Mouse (Mus musculus): ENCODE results near the gene Ttc4. TPM values are rescaled to one million over a fixed set of nuclear protein-coding genes. Genes with fewer than 3 reads are reported as not detected.

Gene Ttc4
- total RNA-seq, 2 experiments from 2014 or later, result 23.4 to 24.4 TPM

- no peak for DNase-seq
Measured at GRCm38 (mm10) chr4:106652546-106652945, 26.2 kb downstream of the Ttc4 start.

GRCm38 (mm10) chr4:106650833-106651527 lies 27.8 kb downstream of the Ttc4 start, which contains the start of gene Pars2:
Pars2 (plus strand) TSS chr4:106651069.
- peak; percentile 98 for DNase-seq

GRCm38 (mm10) chr4:106647137-106647536 lies 31.6 kb downstream of the Ttc4 start:
- no peak for DNase-seq

- DNase-seq, result no peak
Measured at GRCm38 (mm10) chr4:106645797-106646196, 32.9 kb downstream of the Ttc4 start.

DNA sequence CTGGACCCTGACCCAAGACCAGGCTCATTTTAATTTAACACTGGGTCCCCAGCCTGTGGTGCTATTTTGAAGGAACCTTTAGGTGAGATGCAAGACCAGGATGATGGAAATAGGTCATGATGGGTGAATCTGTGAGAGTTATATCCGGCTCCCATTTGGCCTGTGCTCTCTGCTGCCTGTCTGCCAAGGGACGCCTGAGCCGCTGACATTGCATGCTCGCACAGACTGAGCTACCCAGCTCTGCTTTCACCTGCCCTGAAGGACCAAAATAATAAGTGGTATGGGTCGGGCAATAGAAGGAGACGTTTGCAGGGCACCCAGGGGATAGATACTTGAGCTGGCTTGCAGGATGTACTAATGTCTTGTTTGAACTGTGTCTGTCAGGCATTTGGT lies 34.5 kb downstream of the Ttc4 start:
- no peak for DNase-seq

DNA sequence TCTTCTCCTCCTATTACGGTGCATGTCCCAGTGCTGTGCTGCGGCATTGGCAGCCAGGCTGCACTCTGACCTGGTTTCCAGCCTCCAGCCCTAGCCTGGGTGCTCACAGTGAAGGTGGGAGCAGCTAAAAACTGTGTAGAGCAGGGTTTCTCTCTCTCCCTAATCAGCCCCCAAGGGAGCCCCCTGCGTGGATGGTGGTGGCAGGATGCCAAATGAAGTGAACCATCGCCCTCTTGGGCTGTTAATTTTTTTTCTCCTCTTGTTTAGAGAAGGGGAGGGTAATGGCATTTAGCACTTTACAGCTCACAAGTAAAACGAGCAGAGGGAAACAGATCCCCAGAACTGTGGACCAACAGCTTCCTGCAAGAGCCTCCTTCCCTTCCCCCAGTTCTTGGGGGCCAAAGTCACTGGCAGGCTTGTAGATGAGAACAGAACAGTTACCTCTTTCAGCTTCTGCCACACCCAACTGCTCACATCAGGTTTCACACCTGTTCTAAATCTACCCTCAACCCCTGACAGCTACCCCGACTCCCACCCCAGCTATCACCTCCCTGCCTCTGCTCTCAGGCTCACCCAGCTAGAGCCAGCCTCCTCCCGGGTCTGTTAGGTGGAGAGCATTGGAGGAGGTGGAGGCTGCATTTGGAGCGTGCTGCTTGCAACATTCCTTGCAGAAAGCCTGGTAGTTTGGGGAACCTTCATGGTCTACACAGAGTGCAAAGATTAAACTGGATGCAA lies 35.1 kb downstream of the Ttc4 start:
- no peak for DNase-seq

- no peak for DNase-seq
Measured at GRCm38 (mm10) chr4:106634086-106634479, 44.7 kb downstream of the Ttc4 start.

GRCm38 (mm10) chr4:106633281-106634085 lies 45.3 kb downstream of the Ttc4 start:
- DNase-seq, result no peak

GRCm38 (mm10) chr4:106632313-106632712 lies 46.4 kb downstream of the Ttc4 start:
- DNase-seq, result no peak

DNA sequence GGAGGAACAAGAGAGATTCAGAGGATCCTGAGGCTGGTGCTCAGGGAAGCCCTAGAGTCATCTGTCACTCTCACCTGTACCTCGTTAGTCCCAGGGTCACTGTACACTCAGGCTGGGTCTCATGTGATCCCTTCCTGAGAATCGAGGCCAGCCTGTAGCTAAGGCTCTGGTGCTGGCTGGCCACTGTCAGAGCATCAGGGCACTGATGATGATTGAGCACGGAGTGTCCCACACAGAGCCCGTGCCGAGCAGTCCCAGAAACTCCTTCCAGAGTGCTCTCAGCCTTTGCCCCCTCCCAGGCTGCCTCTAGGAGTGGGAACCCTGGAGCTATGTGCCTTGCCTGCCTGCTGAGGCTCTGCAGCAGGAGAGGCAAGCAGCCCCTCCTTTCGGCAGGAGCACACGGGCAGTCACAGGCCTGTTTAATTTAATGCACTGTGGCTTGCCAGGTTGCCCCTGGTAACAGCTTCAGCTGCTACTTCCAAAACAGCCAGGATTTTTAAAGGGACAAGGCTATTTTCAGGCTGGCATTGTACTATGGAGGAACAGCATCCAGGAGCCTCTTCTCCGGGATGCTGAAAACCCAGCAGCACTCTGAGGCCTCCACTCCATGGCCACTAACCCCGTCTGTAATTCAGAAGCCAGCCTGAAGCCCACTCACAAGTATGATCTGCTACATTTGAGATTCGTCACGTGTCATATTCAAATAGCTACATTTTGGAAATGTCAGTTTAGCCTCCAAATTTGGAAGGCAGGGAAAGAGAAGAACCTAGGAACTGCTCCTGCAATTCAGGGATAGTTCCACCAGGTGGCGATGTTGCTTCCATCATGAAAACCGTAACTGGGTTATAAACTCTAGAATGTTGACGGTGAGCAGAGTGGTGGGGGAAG lies 48.2 kb downstream of the Ttc4 start:
- peak; percentile 53 to 56 for DNase-seq

DNA sequence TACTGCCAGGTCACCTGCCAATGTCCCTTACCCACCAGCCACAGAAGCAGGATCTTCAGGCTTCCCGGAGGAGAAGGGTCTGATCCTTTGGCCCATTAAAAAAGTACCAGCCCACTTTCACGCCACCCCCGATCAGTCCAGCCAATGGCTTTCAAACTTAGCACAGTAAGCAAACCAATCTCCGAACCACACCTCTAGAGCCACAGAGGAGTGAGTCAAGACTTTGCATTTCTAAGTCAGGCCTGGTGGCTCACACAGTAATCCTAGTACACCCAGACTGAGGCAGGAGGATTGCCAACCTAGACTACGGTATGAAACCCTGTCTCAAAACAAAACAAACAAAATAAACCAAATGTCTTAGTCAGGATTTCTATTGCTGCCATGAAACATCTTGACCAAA lies 49.4 kb downstream of the Ttc4 start:
- DNase-seq, result no peak

- DNase-seq, result no peak
Measured at GRCm38 (mm10) chr4:106628650-106629360, 49.9 kb downstream of the Ttc4 start.

DNA sequence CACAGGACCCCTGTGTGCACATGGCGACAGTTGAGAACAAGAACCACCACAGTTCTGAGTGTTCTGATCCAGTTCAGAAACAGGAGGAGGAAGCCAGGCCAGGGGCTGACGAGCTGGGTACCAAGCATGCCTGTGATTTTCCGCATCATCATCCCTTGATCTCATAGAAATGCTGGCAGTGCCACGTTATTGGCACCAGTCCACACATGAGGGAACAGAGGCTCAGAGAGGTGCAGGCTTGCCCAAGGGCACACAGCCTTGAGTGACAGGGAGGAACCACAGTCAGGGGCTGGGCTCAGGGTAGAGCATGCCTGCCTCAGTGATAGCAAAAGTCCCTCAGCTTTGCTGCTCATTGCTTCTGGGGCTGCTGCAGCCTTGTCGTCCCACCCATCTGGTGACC lies 50.9 kb downstream of the Ttc4 start:
- peak; percentile 27 to 38 for DNase-seq

GRCm38 (mm10) chr4:106624271-106624670 lies 54.5 kb downstream of the Ttc4 start:
- no peak for DNase-seq

DNA sequence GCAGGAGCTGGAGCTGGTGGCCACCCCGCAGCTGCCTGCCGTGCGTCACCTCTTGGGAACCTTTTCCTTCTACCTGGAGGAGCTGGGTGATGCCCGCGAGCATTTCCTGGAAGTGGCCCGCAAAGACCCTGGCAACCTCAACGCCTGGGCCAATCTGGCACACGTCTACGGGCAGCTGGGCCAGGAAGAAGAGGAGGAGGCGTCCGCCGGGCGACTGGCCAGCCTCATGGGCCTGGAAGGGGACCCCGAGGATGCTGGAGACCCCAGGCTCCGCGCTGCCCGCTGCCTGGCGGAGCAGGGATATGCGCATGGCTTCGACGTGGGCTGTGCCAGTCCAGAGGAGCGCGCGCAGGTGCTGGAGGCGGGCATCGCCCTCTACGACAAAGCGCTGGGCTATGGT lies 56.0 kb downstream of the Ttc4 start:
- no peak for DNase-seq

- peak; percentile 32 to 59 for DNase-seq
Measured at GRCm38 (mm10) chr4:106622030-106622493, 56.7 kb downstream of the Ttc4 start, which contains the start of gene Ttc22. Ttc22 (plus strand) TSS chr4:106622432.

GRCm38 (mm10) chr4:106621428-106621827 lies 57.3 kb downstream of the Ttc4 start:
- no peak for DNase-seq

DNA sequence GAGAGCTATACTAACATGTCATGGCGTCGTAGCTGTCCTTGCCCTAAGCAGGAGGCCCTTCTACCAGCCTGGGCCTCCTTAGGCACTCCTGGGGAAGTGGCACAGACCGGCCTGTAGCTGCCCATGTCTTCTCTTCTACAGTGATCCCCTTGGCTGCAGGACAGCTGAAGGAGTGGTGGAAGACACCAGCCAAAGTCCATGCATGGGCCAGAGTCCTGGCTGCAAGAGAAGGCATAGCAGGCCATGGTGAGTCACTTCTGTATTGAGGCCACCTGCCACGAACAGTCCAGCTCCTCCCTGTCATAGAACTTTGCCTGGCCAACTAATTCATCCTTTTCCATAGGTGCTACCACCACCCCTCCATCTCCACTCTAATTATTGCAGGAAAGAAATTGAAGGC lies 59.8 kb downstream of the Ttc4 start:
- no peak for DNase-seq

DNA sequence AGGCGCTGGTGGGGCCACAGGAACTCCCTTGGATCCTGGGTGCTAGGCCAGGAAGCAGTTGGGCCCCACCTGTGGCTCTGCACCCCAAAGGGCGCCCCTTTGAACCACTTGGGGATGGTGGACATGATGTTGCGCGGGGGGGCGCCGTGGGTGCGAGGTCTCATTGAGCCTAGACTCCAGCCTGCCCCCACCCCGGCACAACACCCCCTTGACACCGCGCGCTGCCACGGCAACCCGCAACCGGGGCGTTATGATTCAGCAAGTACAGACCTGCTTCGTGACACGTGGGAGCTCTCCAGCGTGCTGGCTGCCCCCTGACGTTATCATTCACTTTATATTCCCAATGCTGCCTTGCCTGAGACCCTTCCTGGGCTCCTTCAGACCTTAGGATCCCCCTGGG lies 61.7 kb downstream of the Ttc4 start, which contains the start of gene Lexm:
Gene Lexm (minus strand): TSS at position 186 of the 400 bp plus-strand sequence.
- DNase-seq, result peak; percentile 11 to 17

DNA sequence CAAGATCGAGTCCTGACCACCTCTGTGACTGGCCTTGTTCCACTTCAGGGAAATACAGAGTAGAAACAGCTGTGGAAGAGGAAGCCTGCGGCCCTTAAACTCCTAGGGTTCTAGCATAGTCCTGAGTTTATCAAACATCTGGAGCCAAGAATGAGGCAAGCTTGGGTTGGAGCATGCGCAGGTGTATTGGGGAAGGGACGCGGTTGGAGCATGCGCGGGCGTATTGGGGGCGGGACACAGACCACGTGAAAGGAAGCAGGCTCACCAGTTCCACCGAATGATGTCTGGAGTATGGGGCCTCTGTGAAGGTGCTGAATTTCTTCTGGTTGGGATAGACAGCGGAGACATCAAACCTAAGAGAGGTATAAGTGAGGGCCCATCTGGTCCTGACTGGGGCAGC lies 63.1 kb downstream of the Ttc4 start:
- no peak for DNase-seq

- DNase-seq, result no peak
Measured at GRCm38 (mm10) chr4:106614881-106615280, 63.9 kb downstream of the Ttc4 start.

Measured in adrenal gland, postnatal 36 days (tissue).